Mouse (Mus musculus): ENCODE measurements around the gene Pomt2. TPM values are rescaled to one million over a fixed set of nuclear protein-coding genes. Genes with fewer than 3 reads are reported as not detected.
A peak's percentile ranks its signal among the peaks of the same experiment; 100 is the strongest.

Gene Pomt2
- polyA plus RNA-seq, 1 experiment from 2014 or later: 14.7 TPM

DNA sequence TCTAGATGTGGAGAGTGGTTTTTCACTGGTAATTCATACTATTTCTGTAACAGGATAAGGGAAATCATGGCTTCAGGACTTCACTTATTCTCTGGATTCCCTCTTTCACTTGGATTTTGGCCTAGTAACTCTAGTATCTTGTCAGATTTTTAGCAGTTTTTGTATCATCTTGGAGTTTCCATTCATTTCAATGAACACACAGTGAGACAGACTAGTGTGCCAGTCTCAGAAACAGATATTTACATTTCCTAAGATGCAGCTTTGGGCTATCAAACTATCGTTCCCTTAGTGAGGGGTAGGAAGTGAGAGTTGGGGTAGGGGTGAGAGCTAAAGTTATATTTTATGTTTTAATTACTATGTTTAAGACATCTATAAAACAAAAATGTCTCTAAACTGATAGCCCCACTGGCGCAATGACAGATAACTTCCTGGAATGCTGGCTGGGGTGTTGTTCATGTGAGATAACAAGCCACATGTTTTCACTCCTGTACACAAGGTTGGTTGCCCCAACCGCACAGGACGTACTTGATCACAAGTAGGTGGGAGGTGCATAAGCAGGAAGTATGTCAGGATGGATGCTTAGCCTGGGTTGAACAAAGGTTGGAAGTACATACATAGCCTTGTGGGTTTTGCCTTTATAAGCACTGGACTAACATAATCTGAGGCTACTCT is 25.7 kb downstream of the Pomt2 start:
- no peak overlapping the region for H3K27ac ChIP-seq
- no peaks in the 10 kb centered on the region for H3K4me1 ChIP-seq
- no peak overlapping the region for H3K4me3 ChIP-seq
- no peak overlapping the region for H3K9ac ChIP-seq
- no peaks in the 10 kb centered on the region for H3K27me3 ChIP-seq
- H3K36me3 ChIP-seq: peaks cover 46% of the 10 kb centered on the region
- no peak for ATAC-seq (ENCODE audit: insufficient number of reproducible peaks, low FRiP score, low TSS enrichment, low read depth)
- 88% methylated on average over 4 of the region's 4 CpGs for WGBS
- no peak overlapping the region for H3K4me2 ChIP-seq
- H3K9me3 ChIP-seq: no peaks in the 10 kb centered on the region

DNA sequence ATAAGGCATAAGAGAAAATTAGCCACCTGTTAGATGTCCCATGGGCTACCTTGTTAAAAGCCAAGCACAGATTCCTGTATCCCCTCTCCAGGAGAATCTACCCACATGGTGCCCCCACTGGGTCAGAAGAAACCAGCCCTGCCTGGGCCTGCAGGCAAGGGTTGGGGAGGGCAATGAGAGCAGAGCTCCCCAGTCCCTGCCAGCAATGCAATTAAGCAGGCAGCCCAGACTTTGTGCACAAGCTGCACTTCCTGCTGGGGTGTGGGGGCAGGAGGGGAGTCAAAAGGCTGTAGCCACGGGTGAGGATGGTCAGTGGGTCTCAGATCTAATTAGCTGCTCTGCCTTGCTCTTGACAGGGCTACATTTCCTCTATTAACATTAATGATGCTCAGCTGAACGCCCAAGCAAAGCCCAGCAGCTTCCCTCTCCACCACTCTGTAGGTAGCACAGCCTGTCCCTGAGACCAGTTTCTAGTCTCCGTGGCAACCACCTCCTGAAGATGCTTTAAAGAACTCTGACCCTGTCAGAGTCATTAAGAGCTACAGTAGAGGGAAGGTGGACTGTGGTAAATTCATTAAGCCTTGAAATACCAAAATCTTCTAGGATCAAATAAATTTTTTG is 40.3 kb downstream of the Pomt2 start:
- Histone ChIP-seq H3K4me3 (no peak overlapping the region), H3K27ac (no peak overlapping the region), H3K36me3 (peaks cover 40% of the 10 kb centered on the region), H3K4me1 (peaks cover under 1% of the 10 kb centered on the region; the same call in 1 of the 2 replicates), H3K9ac (no peak overlapping the region), H3K4me2 (no peak overlapping the region), H3K9me3 (no peaks in the 10 kb centered on the region), H3K27me3 (peaks cover 10% of the 10 kb centered on the region)
- ATAC-seq (ENCODE audit: insufficient number of reproducible peaks, low FRiP score, low TSS enrichment, low read depth): no peak
- WGBS: 19% methylated on average over 3 of the region's 3 CpGs

DNA sequence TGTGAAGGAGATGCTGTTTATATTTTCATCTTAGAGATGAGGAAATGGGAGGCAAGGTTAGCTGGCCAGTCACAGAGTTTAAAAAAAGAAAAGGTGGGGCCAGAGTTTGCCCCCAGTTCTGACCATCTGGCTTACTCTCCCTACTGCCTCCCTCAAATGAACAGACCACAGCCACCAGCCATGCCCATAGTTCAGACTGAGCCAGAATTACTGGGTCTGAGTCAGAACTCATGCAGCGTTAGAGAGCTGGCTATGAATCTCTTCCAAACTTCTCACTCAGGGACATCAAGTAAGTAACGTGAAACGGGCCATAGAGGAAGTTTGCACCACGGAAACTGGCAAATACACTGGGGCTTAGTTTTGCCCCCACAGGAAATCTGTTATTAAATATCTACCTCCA is 43.0 kb downstream of the Pomt2 start:
- WGBS: 72% methylated on average over 4 of the region's 4 CpGs
- no peak overlapping the region for H3K4me2 ChIP-seq
- peaks cover 18% of the 10 kb centered on the region for H3K36me3 ChIP-seq
- H3K27me3 ChIP-seq: peaks cover 30% of the 10 kb centered on the region
- H3K9ac ChIP-seq: no peak overlapping the region
- ATAC-seq (ENCODE audit: insufficient number of reproducible peaks, low FRiP score, low TSS enrichment, low read depth): no peak
- no peak overlapping the region for H3K27ac ChIP-seq
- no peaks in the 10 kb centered on the region for H3K9me3 ChIP-seq
- no peak overlapping the region for H3K4me3 ChIP-seq
- peaks cover 9% of the 10 kb centered on the region for H3K4me1 ChIP-seq

DNA sequence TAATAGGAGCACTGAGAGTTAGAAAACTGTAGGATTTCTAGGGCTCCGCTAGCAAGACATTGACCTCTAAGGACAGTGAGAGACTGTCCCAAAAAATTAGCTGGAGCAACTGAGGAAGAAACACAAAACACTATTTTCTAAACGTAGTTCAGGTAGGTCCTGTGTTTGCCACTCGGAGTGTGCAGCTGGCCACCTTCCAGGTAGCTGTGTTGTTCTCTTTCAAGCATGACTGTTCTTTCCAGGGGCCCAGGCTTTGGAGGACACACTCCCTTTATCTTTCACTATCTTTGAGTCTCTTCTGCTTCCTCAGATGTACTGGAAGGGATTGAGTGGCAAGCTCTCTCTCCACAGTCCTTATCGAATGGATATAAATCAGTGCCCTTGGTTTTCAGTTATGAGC is 44.3 kb downstream of the Pomt2 start:
- no peak for ATAC-seq (ENCODE audit: insufficient number of reproducible peaks, low FRiP score, low TSS enrichment, low read depth)
- H3K36me3 ChIP-seq: peaks cover 6% of the 10 kb centered on the region
- 91% methylated on average over 4 of the region's 4 CpGs for WGBS

DNA sequence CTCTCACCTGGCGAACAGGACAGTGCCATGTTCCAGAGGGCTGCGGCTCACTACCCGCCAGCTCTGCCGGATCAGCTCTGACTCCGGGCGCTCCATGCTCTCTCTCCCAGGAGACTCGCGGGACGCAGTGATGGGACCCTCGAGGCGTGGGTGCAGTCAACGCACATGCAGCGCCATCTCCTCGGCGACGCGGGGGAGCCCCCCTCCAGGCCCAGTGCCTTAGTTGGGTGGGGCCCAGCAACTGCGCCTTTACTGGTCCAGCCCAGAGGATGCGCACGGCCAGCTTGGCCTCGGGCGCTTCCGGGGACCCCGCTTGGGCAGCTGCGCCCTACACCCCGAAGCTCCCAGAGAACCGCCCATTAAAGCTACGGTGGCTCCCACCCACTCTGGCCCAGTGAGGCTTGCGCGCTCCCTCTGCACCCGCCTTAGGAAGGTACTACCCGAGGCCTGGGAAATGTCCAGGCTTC is 45.6 kb downstream of the Pomt2 start, which contains the start of gene Ngb:
Gene Ngb (minus strand): TSS at position 375 of the 467 bp plus-strand sequence.
- no peaks in the 10 kb centered on the region for H3K9me3 ChIP-seq
- H3K27ac ChIP-seq: no peak within 1 kb of the TSS
- no peak within 1 kb of the TSS for H3K9ac ChIP-seq
- peak within 1 kb of the TSS; percentile 24 for H3K4me3 ChIP-seq
- peaks cover 9% of the 10 kb centered on the region for H3K4me1 ChIP-seq
- peaks cover 34% of the 10 kb centered on the region for H3K27me3 ChIP-seq
- peak within 1 kb of the TSS; percentile 47 for H3K4me2 ChIP-seq
- no peak for ATAC-seq (ENCODE audit: insufficient number of reproducible peaks, low FRiP score, low TSS enrichment, low read depth)
- 2% methylated on average over 32 of the region's 32 CpGs for WGBS
- no peaks in the 10 kb centered on the region for H3K36me3 ChIP-seq

More for the DNA sequence above, 44.3 kb downstream of the Pomt2 start:
- no peaks in the 10 kb centered on the region for H3K9me3 ChIP-seq
- H3K27me3 ChIP-seq: peaks cover 31% of the 10 kb centered on the region
- no peak overlapping the region for H3K27ac ChIP-seq
- H3K4me3 ChIP-seq: no peak overlapping the region
- no peak overlapping the region for H3K9ac ChIP-seq
- no peak overlapping the region for H3K4me2 ChIP-seq
- peaks cover 9% of the 10 kb centered on the region for H3K4me1 ChIP-seq

DNA sequence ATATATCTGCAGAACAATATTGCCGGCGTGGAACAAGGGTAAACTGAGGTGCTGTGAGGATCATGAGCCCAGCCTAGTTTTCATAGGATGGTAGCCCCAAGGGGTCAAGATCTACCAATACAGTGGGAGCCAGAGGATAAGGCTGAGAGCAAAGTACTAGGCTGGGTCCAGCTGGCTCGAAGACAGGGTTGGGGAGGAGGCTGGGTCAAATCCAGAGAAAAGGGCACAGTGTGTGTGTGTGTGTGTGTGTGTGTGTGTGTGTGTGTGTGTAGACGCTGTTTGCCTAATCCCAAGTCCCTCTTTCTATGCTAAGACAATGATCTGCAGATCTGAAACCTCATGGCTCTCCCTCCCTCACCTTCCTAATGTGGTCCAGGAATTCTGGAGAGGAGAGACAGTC is 47.4 kb downstream of the Pomt2 start:
- Histone ChIP-seq H3K4me2 (no peak overlapping the region), H3K27me3 (peaks cover 34% of the 10 kb centered on the region), H3K9me3 (no peaks in the 10 kb centered on the region), H3K9ac (no peak overlapping the region), H3K4me3 (no peak overlapping the region), H3K36me3 (no peaks in the 10 kb centered on the region), H3K27ac (no peak overlapping the region), H3K4me1 (peaks cover 9% of the 10 kb centered on the region)
- ATAC-seq (ENCODE audit: insufficient number of reproducible peaks, low FRiP score, low TSS enrichment, low read depth): no peak
- WGBS: 90% methylated on average over 4 of the region's 4 CpGs

DNA sequence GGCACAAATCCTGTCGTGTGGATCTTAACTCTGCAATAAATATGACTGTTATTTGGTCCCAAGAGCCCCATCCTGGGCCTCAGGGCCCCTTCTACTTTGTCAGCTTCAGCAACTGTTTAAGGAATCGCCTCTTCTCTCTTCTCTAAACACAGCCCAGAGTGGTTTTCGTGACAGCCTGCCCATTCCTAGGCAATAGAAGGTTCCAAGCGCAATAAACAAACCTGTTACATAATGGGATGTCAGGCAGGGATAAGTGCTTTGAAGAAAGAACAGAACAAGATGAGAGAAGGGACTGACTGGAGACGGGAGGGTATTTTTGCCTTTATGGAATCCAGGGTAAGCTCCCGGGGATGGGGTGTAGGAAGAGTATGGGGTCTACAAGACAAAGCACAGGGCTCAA is 54.1 kb downstream of the Pomt2 start:
- Histone ChIP-seq H3K4me3 (no peak overlapping the region), H3K4me1 (no peaks in the 10 kb centered on the region), H3K36me3 (no peaks in the 10 kb centered on the region), H3K27me3 (peaks cover 4% of the 10 kb centered on the region; the same call in 1 of the 2 replicates), H3K4me2 (no peak overlapping the region), H3K9me3 (no peaks in the 10 kb centered on the region), H3K9ac (no peak overlapping the region), H3K27ac (no peak overlapping the region)
- WGBS: 50% methylated on average over 6 of the region's 6 CpGs
- no peak for ATAC-seq (ENCODE audit: insufficient number of reproducible peaks, low FRiP score, low TSS enrichment, low read depth)

DNA sequence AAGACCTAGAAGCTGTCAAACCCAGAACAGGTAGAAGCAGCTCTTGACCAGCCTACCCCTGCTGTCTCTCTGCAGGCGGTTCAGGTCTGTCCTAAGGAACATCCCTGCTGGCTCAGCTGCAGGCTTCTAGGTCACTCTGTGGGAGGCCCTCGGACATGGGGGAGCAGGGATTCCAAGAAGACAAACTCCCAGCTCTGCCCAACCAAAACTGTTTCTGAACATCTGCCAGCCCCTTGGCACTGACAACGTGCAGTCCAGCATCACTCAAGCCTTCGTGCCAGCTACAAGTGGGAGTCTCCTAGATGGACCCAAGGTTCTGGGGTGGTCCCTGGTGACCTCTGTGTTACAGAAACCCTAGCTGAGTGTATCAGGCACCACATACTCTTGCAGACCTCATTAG is 54.5 kb downstream of the Pomt2 start:
- Histone ChIP-seq H3K27me3 (peaks cover under 1% of the 10 kb centered on the region; the same call in 1 of the 2 replicates), H3K9me3 (no peaks in the 10 kb centered on the region), H3K4me1 (no peaks in the 10 kb centered on the region), H3K36me3 (no peaks in the 10 kb centered on the region), H3K27ac (no peak overlapping the region), H3K4me2 (no peak overlapping the region), H3K4me3 (no peak overlapping the region), H3K9ac (no peak overlapping the region)
- WGBS: 68% methylated on average over 4 of the region's 4 CpGs
- no peak for ATAC-seq (ENCODE audit: insufficient number of reproducible peaks, low FRiP score, low TSS enrichment, low read depth)

DNA sequence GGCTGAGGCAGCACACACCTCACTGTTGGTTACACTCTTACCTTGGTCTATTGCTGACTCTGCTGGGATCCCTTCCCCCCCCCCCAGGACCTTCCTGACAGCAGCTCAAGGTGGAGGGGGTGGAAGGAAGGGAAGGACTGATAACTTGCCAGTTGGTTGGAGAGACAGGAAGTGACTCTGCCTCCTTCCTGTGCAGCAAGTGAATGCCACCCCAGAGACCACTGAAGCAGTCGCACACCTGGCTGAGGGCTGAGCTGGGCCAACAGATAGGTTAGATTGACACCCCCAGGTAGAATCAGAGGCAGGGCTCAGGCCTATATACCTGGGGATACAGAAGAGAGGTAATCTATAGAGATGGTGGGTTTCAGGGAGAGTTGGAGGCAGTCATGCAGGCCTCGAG is 55.9 kb downstream of the Pomt2 start:
- Histone ChIP-seq H3K4me2 (no peak overlapping the region), H3K4me1 (no peaks in the 10 kb centered on the region), H3K36me3 (no peaks in the 10 kb centered on the region), H3K4me3 (no peak overlapping the region), H3K27me3 (no peaks in the 10 kb centered on the region), H3K27ac (no peak overlapping the region), H3K9ac (no peak overlapping the region), H3K9me3 (no peaks in the 10 kb centered on the region)
- ATAC-seq (ENCODE audit: insufficient number of reproducible peaks, low FRiP score, low TSS enrichment, low read depth): no peak
- 85% methylated on average over 2 of the region's 2 CpGs for WGBS

DNA sequence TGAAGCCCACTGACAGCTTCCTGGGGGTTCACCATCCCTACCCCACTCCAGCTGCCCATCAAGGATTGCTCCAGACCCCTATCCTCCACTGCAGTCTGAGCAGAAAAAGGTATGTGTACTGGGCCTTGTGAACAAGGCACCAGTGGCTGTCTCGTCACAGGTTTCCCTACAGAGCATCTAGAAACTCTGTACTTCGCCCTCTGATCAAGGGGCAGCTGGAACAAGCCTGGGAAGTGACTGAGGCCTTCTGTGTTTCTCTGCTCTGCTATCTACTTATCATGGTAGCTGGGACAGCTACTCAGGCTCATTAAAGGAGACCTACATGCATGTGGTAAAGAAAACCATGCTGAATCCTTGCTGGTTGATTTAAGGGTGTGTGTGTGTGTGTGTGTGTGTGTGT is 58.1 kb downstream of the Pomt2 start:
- Histone ChIP-seq H3K9ac (no peak overlapping the region), H3K4me2 (no peak overlapping the region), H3K27me3 (no peaks in the 10 kb centered on the region), H3K4me3 (no peak overlapping the region), H3K9me3 (no peaks in the 10 kb centered on the region), H3K4me1 (no peaks in the 10 kb centered on the region), H3K27ac (no peak overlapping the region), H3K36me3 (no peaks in the 10 kb centered on the region)
- ATAC-seq (ENCODE audit: insufficient number of reproducible peaks, low FRiP score, low TSS enrichment, low read depth): no peak
- 78% methylated on average over 2 of the region's 2 CpGs for WGBS

DNA sequence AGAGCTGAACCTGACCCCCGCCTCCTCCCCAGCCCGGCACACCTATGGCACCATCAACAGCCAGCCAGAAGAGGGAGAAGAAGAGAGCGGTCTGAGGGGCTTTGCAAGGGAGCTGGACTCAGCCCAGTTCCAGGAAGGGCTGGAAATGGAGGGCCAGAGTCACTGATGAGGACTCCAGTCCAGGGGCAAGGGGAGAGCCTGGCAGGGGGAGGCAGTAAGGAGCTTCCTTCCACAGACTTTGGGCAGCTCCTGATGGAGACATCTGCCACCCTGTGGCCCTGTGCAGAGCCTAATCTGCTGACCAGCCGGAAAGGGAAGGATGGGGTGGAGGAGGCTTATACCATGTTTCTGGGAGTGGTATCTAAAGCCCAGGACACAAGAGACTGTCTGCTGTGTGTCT is 58.5 kb downstream of the Pomt2 start:
- Histone ChIP-seq H3K36me3 (no peaks in the 10 kb centered on the region), H3K27ac (no peak overlapping the region), H3K27me3 (no peaks in the 10 kb centered on the region), H3K4me3 (no peak overlapping the region), H3K9me3 (no peaks in the 10 kb centered on the region), H3K9ac (no peak overlapping the region), H3K4me2 (no peak overlapping the region), H3K4me1 (no peaks in the 10 kb centered on the region)
- ATAC-seq (ENCODE audit: insufficient number of reproducible peaks, low FRiP score, low TSS enrichment, low read depth): no peak
- 67% methylated on average over 4 of the region's 4 CpGs for WGBS

DNA sequence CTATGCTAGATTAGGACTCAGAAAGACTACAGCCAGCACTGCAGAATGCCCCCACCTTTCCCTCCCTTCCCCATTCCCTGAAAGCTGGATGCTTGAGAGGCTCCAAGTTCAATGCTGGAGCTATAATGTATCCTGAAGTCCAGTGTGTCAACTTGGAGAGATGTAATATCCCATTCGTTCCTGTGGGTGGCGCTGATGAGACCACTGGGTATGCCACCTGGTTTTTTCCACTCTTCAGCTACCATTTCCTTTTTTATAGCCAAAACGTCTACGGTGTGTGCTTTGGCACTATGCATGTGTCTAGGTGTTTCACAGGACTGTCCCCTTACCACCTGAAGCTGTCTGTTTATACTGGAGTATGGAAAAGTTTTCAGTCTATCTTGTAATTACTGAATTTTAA is 59.4 kb downstream of the Pomt2 start:
- Histone ChIP-seq H3K4me1 (no peaks in the 10 kb centered on the region), H3K27me3 (no peaks in the 10 kb centered on the region), H3K4me2 (no peak overlapping the region), H3K4me3 (no peak overlapping the region), H3K9ac (no peak overlapping the region), H3K36me3 (no peaks in the 10 kb centered on the region), H3K9me3 (no peaks in the 10 kb centered on the region), H3K27ac (no peak overlapping the region)
- WGBS: 36% methylated on average over 4 of the region's 4 CpGs
- ATAC-seq (ENCODE audit: insufficient number of reproducible peaks, low FRiP score, low TSS enrichment, low read depth): no peak
